Mouse (Mus musculus) C2C12 (cell line): ENCODE measurements around the gene Sox13.

Source experiments
- CTCF ChIP-seq: IDR thresholded peaks from one replicate; pipeline ENCODE4 v1.5.1; 2011; ENCODE audit not compliant: control insufficient read depth, insufficient read depth, insufficient read length
- MYOG ChIP-seq: IDR thresholded peaks from one replicate; pipeline ENCODE4 v1.6.1; 2011; ENCODE audit not compliant: control insufficient read depth, insufficient read length; ENCODE audit errors: extremely low read depth
- USF1 ChIP-seq: IDR thresholded peaks from one replicate; pipeline ENCODE4 v1.6.1; 2011; ENCODE audit warnings: low read depth, mild to moderate bottlenecking, control low read depth, moderate library complexity

- TF ChIP-seq USF1 (no peak), MYOG (no peak), CTCF (no peak)
Observed at GRCm38 (mm10) chr1:133397483-133398237, 26.5 kb downstream of the Sox13 start.
